Mouse (Mus musculus): Measurements from ENCODE around the gene Pttg1ip.

Pttg1ip gene

DNA sequence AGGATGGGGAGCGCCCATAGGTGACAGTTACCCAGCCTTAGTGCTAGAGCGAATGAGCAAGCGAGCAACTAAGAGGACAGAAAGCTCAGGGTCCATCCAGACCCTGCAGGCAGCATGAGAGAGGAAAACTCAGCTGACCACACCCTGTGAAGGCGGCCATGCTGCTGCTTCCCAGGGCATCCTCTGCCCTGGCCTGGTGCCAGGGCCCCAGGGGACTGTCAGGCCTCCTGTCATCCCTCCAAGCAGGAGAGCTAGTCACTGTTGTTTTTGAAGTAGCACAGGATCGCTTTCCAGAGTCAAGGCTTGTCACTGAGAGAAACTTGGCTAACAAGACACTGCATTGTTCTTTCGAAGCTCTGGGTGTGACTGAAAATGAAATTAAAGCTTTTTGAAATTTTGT, 57.4 kb downstream of the Pttg1ip start:
- no peak for DNase-seq (ENCODE audit: low spot score)

DNA sequence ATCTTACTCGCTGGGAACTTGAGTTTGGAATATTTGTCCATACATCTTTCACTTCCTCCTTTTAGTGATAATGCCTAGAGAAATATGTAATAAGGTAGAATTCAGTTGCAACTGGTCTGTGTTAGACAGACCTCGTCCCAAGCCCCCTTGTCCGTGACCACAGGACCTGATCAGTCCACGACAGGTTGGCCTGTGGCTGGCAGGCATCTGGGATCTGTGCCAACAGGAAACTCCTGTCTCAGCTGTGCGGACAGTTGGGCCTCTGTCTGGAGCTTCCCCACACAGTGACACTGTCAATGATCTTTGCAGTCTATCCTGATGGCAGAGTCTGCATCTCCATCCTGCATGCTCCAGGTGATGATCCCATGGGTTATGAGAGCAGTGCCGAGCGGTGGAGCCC, 61.6 kb downstream of the Pttg1ip start:
- DNase-seq (ENCODE audit: low spot score): no peak

DNA sequence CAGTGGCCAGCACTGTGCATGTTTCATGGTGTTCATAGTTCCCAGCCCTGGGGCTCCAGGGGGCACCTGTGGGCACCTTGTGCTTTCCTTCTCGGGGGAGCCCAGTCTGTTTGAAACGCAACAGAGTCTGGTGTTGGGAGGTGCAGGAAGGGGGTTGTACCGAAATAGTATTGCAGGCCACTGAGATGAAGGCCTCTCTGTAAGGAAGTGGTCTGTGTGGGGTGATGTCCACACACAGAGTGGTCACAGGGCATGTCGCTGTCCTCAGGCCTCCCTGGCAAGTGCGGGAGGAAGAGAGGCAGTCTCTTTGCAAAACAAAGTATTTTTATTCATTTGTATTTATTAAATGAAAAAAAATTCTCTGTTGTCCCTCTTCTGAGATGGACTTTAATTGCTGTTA, 64.1 kb downstream of the Pttg1ip start:
- no peak for DNase-seq (ENCODE audit: low spot score)

DNA sequence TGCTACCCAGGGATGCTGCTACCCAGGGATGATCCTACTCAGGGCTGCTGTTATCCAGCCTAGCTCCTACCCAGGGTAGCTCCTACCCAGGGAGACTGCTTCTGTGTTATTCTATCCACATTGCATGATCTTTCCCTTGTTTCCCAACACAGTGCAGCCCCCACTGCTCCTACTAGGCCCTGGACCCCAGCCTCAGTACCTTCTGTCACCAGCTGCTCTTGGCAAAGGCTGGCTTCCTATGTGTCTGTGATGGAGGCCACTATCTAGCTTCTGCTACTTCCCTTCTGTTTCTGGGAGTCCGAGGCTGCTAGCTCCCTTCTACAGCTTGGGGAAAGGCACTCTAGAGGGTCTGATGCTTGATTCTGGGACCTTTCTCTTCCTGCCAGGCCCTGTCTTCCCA, 65.9 kb downstream of the Pttg1ip start:
- no peak for DNase-seq (ENCODE audit: low spot score)

DNA sequence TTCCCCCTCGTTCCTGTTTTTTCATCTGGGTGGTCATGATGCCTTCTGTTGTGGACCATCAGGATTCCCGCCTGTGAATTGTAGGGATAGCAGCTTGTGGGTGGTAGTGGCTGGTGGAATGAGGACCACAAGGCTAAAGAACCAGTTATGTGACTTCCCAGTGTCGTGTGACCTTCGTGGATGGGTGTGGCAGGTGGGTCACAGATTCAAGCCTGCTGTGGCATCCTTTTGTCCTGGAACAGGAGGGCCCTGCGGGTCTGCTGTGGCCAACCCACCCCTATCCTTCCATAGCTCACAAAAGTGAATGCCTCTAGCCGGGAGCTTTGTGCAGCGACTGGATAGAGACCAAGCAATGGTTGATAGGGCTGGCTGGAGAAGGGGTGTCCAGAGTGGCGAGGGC, 66.4 kb downstream of the Pttg1ip start:
- DNase-seq (ENCODE audit: low spot score): no peak

Data from urinary bladder, postnatal 10 days (tissue).